Mouse (Mus musculus): ENCODE results near the gene Hoxc10. TPM values are rescaled to one million over a fixed set of nuclear protein-coding genes. Genes with fewer than 3 reads are reported as not detected.

Gene Hoxc10
- polyA plus RNA-seq, 1 experiment from 2014 or later, result not detected

- ATAC-seq (ENCODE audit: low FRiP score), result no peak
- peaks cover 100% of the 10 kb centered on the region for H3K27me3 ChIP-seq
- H3K27ac ChIP-seq, result no peak overlapping the region
- no peaks in the 10 kb centered on the region for H3K9me3 ChIP-seq
- H3K36me3 ChIP-seq, result no peaks in the 10 kb centered on the region
- H3K4me1 ChIP-seq (replicated peaks), result no peaks in the 10 kb centered on the region
- H3K9ac ChIP-seq, result no peak overlapping the region
- no peak overlapping the region for H3K4me3 ChIP-seq
- 5% methylated on average over 2 of the region's 2 CpGs for WGBS
- H3K4me2 ChIP-seq, result no peak overlapping the region
These were observed 15.7 kb upstream of the Hoxc10 start for GRCm38 (mm10) chr15:102950877-102951276.

- H3K9me3 ChIP-seq, result no peaks in the 10 kb centered on the region
- no peak overlapping the region for H3K4me3 ChIP-seq
- 2% methylated on average over 6 of the region's 6 CpGs for WGBS
- no peaks in the 10 kb centered on the region for H3K36me3 ChIP-seq
- no peak overlapping the region for H3K27ac ChIP-seq
- no peak overlapping the region for H3K9ac ChIP-seq
- H3K4me2 ChIP-seq, result no peak overlapping the region
- peaks cover 100% of the 10 kb centered on the region for H3K27me3 ChIP-seq
- no peak for ATAC-seq (ENCODE audit: low FRiP score)
- H3K4me1 ChIP-seq (replicated peaks), result no peaks in the 10 kb centered on the region
These were observed 13.0 kb upstream of the Hoxc10 start for GRCm38 (mm10) chr15:102953561-102953960.

- under 1% methylated on average over 57 of the region's 57 CpGs for WGBS
- no peaks in the 10 kb centered on the region for H3K9me3 ChIP-seq
These were observed 12.2 kb upstream of the Hoxc10 start, which contains the start of gene Hoxc11 for GRCm38 (mm10) chr15:102954192-102955006. TSS of gene Hoxc11 (plus strand) at chr15:102954427.

GRCm38 (mm10) chr15:102955007-102955382 lies 11.6 kb upstream of the Hoxc10 start:
- Histone ChIP-seq H3K9me3 (no peaks in the 10 kb centered on the region), H3K27ac (no peak overlapping the region), H3K4me1 (replicated peaks) (no peaks in the 10 kb centered on the region), H3K4me2 (no peak overlapping the region), H3K36me3 (no peaks in the 10 kb centered on the region), H3K27me3 (peaks cover 99% of the 10 kb centered on the region), H3K4me3 (no peak overlapping the region), H3K9ac (no peak overlapping the region)
- WGBS, result under 1% methylated on average over 28 of the region's 28 CpGs
- ATAC-seq (ENCODE audit: low FRiP score), result no peak

More at GRCm38 (mm10) chr15:102954192-102955006, 12.2 kb upstream of the Hoxc10 start, which contains the start of gene Hoxc11:
- H3K9ac ChIP-seq, result no peak within 1 kb of the TSS
- H3K4me3 ChIP-seq, result no peak within 1 kb of the TSS
- no peaks in the 10 kb centered on the region for H3K36me3 ChIP-seq
- no peak within 1 kb of the TSS for H3K27ac ChIP-seq
- peaks cover 99% of the 10 kb centered on the region for H3K27me3 ChIP-seq
- no peak for ATAC-seq (ENCODE audit: low FRiP score)
- H3K4me1 ChIP-seq (replicated peaks), result no peaks in the 10 kb centered on the region
- H3K4me2 ChIP-seq, result no peak within 1 kb of the TSS

GRCm38 (mm10) chr15:102955833-102956640 lies 10.6 kb upstream of the Hoxc10 start:
- Histone ChIP-seq H3K27me3 (peaks cover 99% of the 10 kb centered on the region), H3K4me2 (no peak overlapping the region), H3K36me3 (no peaks in the 10 kb centered on the region), H3K4me1 (replicated peaks) (no peaks in the 10 kb centered on the region), H3K27ac (no peak overlapping the region), H3K9me3 (no peaks in the 10 kb centered on the region), H3K4me3 (no peak overlapping the region), H3K9ac (no peak overlapping the region)
- under 1% methylated on average over 39 of the region's 40 CpGs for WGBS
- ATAC-seq (ENCODE audit: low FRiP score), result no peak

GRCm38 (mm10) chr15:102956906-102957305 lies 9.7 kb upstream of the Hoxc10 start:
- no peak overlapping the region for H3K9ac ChIP-seq
- no peak for ATAC-seq (ENCODE audit: low FRiP score)
- no peaks in the 10 kb centered on the region for H3K9me3 ChIP-seq
- no peaks in the 10 kb centered on the region for H3K4me1 ChIP-seq (replicated peaks)
- WGBS, result 1% methylated on average over 12 of the region's 12 CpGs
- no peak overlapping the region for H3K4me3 ChIP-seq
- peaks cover 99% of the 10 kb centered on the region for H3K27me3 ChIP-seq
- no peak overlapping the region for H3K4me2 ChIP-seq
- no peaks in the 10 kb centered on the region for H3K36me3 ChIP-seq
- no peak overlapping the region for H3K27ac ChIP-seq

GRCm38 (mm10) chr15:102959663-102960191 lies 6.9 kb upstream of the Hoxc10 start:
- no peaks in the 10 kb centered on the region for H3K4me1 ChIP-seq (replicated peaks)
- no peak overlapping the region for H3K27ac ChIP-seq
- H3K4me2 ChIP-seq, result no peak overlapping the region
- H3K4me3 ChIP-seq, result no peak overlapping the region
- no peak overlapping the region for H3K9ac ChIP-seq
- no peak for ATAC-seq (ENCODE audit: low FRiP score)
- no peaks in the 10 kb centered on the region for H3K36me3 ChIP-seq
- H3K27me3 ChIP-seq, result peaks cover 98% of the 10 kb centered on the region
- under 1% methylated on average over 13 of the region's 13 CpGs for WGBS
- no peaks in the 10 kb centered on the region for H3K9me3 ChIP-seq

GRCm38 (mm10) chr15:102961728-102962127 lies 4.9 kb upstream of the Hoxc10 start:
- H3K27me3 ChIP-seq, result peaks cover 98% of the 10 kb centered on the region
- H3K27ac ChIP-seq, result no peak overlapping the region
- H3K9ac ChIP-seq, result no peak overlapping the region
- 4% methylated on average over 6 of the region's 6 CpGs for WGBS
- no peak overlapping the region for H3K4me3 ChIP-seq
- H3K4me1 ChIP-seq (replicated peaks), result peaks cover 5% of the 10 kb centered on the region
- no peak overlapping the region for H3K4me2 ChIP-seq
- no peaks in the 10 kb centered on the region for H3K9me3 ChIP-seq
- no peaks in the 10 kb centered on the region for H3K36me3 ChIP-seq
- no peak for ATAC-seq (ENCODE audit: low FRiP score)

GRCm38 (mm10) chr15:102962492-102962891 lies 4.1 kb upstream of the Hoxc10 start:
- H3K9me3 ChIP-seq, result no peaks in the 10 kb centered on the region
- no peak overlapping the region for H3K4me3 ChIP-seq
- peaks cover 98% of the 10 kb centered on the region for H3K27me3 ChIP-seq
- no peak overlapping the region for H3K27ac ChIP-seq
- no peak overlapping the region for H3K4me2 ChIP-seq
- peaks cover 8% of the 10 kb centered on the region for H3K4me1 ChIP-seq (replicated peaks)
- no peak for ATAC-seq (ENCODE audit: low FRiP score)
- WGBS, result 3% methylated on average over 13 of the region's 13 CpGs
- no peaks in the 10 kb centered on the region for H3K36me3 ChIP-seq
- no peak overlapping the region for H3K9ac ChIP-seq

GRCm38 (mm10) chr15:102963259-102963658 lies 3.3 kb upstream of the Hoxc10 start:
- H3K9me3 ChIP-seq, result no peaks in the 10 kb centered on the region
- H3K4me2 ChIP-seq, result no peak overlapping the region
- no peaks in the 10 kb centered on the region for H3K36me3 ChIP-seq
- H3K4me1 ChIP-seq (replicated peaks), result peaks cover 8% of the 10 kb centered on the region
- no peak overlapping the region for H3K4me3 ChIP-seq
- ATAC-seq (ENCODE audit: low FRiP score), result no peak
- H3K27me3 ChIP-seq, result peaks cover 97% of the 10 kb centered on the region
- no peak overlapping the region for H3K9ac ChIP-seq
- WGBS, result 3% methylated on average over 8 of the region's 8 CpGs
- no peak overlapping the region for H3K27ac ChIP-seq

GRCm38 (mm10) chr15:102963671-102964640 lies 2.6 kb upstream of the Hoxc10 start:
- WGBS, result under 1% methylated on average over 28 of the region's 28 CpGs
- peaks cover 97% of the 10 kb centered on the region for H3K27me3 ChIP-seq
- no peak overlapping the region for H3K9ac ChIP-seq
- H3K36me3 ChIP-seq, result no peaks in the 10 kb centered on the region
- H3K4me2 ChIP-seq, result no peak overlapping the region
- H3K9me3 ChIP-seq, result no peaks in the 10 kb centered on the region
- H3K27ac ChIP-seq, result no peak overlapping the region
- H3K4me3 ChIP-seq, result no peak overlapping the region
- peaks cover 8% of the 10 kb centered on the region for H3K4me1 ChIP-seq (replicated peaks)
- no peak for ATAC-seq (ENCODE audit: low FRiP score)

Data from hindbrain, embryonic 13.5 days (tissue).